Mouse (Mus musculus): Measurements from ENCODE around the gene Robo1.

- TF ChIP-seq CTCF (IDR thresholded peaks at IDR 0.05; ENCODE audit: low read depth, low read length) (no peak), POLR2A (IDR thresholded peaks at IDR 0.05; ENCODE audit: borderline replicate concordance, low read depth, low read length) (no peak)
These were observed 774.3 kb downstream of the Robo1 start for GRCm38 (mm10) chr16:73082420-73082819.
